11 mouse cellular contexts compared by ENCODE assay signal in genomic region chr9:43387397-43387796, GRCm38 (mm10).
"Had no signal": no experiment of that assay in that cellular context is flagged by ENCODE, and none has a peak within 500 bp of the region (broad histone marks: within the 10 kb centered on the region; RNA-seq: fewer than 3 reads in every experiment).

No protein-coding gene starts in this region.

- ATAC-seq: intestine, embryonic 16.5 days; midbrain, embryonic 15.5 days had no signal

- DNase-seq: kidney, adult 2 months; kidney, postnatal 25 days; layer of hippocampus, adult 9-11 months; liver, embryonic 13.5 days; lung, adult 2 months; lung, postnatal 14 days; lung, postnatal 4 days; retina, postnatal 1 day; thymus, adult 18-20 months had no signal
